Mouse (Mus musculus) embryonic facial prominence, embryonic 15.5 days (tissue): Measurements from ENCODE around the gene Rnaseh2b. TPM values are rescaled to one million over a fixed set of nuclear protein-coding genes. Genes with fewer than 3 reads are reported as not detected.

Experiments used
- ATAC-seq: fragments of 200-750 bp; cut with Nextera tagmentation; 2 replicates; pipeline ENCODE4 v1.8.0; 2017; ENCODE audit warnings: low read depth, moderate TSS enrichment; ENCODE audit not compliant: insufficient number of reproducible peaks, low FRiP score, low TSS enrichment
- H3K27ac ChIP-seq: fragments of 300-500 bp; sonication (generic); replicated peaks from 2 replicates; pipeline ENCODE4 v1.5.1; 2015; ENCODE audit warnings: mild to moderate bottlenecking, inconsistent platforms
- H3K27me3 ChIP-seq: fragments of 300-500 bp; sonication (generic); 2 replicates; pipeline ENCODE4 v1.6.1; 2015; ENCODE audit warnings: inconsistent platforms
- H3K36me3 ChIP-seq: fragments of 300-500 bp; sonication (generic); 2 replicates; pipeline ENCODE4 v1.6.1; 2015; ENCODE audit warnings: mild to moderate bottlenecking, inconsistent platforms
- H3K4me1 ChIP-seq: fragments of 300-500 bp; sonication (generic); 2 replicates; pipeline ENCODE4 v1.6.1; 2015; ENCODE audit warnings: inconsistent platforms
- H3K4me2 ChIP-seq: fragments of 300-500 bp; sonication (generic); replicated peaks from 2 replicates; pipeline ENCODE4 v1.6.1; 2015; ENCODE audit warnings: mild to moderate bottlenecking, inconsistent platforms
- H3K4me3 ChIP-seq: fragments of 300-500 bp; sonication (generic); replicated peaks from 2 replicates; pipeline ENCODE4 v1.5.1; 2015; ENCODE audit warnings: mild to moderate bottlenecking, inconsistent platforms
- H3K9ac ChIP-seq: fragments of 300-500 bp; sonication (generic); 2 replicates; pipeline ENCODE4 v1.6.1; 2015; ENCODE audit warnings: inconsistent platforms
- H3K9me3 ChIP-seq: fragments of 300-500 bp; sonication (generic); replicated peaks from 2 replicates; pipeline ENCODE4 v1.6.1; 2016; ENCODE audit warnings: inconsistent platforms
- WGBS: fragments of 180-500 bp; shearing (Covaris S2); methylation state at CpG from one replicate; pipeline ENCODE4 v1.1.7; 2015; 5-methylcytosine and 5-hydroxymethylcytosine counted together
- polyA plus RNA-seq: library from polyadenylated mRNA; unstranded; fragments of >200 nt; fragmentation: Nextera tagmentation; extraction: Ambion mirVana; gene quantifications from 2 replicates; pipeline ENCODE4 v1.2.1, GENCODE M21; 2015

Gene Rnaseh2b
- polyA plus RNA-seq, 1 experiment from 2014 or later, result 48.9 TPM

DNA sequence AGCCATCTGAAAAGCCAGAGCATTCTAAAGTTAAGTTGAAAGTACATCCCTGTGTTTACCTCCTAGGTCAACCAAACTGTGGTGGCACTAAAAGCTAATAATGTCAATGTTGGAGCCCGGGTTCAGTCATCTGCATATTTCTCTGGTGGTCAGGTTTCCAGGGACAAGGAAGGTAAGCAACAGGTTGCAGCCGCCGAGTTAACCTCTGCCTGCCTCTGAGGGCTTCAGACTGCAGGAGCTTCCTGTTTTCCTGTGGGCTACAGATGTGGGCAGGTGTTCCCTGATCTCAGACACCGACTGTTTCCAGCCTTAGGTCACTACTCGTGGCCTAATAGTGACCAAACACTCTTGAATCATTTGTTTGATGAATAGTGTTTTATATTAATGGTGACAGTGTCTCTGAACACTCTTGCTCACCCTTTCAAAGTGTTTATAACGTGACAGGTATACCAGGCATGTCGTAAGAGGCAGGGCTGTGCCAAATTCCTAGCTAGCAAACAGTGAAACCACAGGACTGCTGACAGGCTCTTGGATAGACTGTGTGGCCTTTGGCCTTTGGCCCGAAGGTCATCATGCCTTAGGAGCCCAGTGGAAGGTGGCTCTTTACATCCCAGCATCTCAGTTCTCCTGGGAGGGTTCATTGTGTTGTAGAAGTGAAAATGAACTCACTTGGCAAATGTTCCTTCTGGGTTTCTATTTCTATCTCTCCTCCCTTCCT lies 69.0 kb downstream of the Rnaseh2b start:
- Histone ChIP-seq H3K4me1 (no peaks in the 10 kb centered on the region), H3K27me3 (no peaks in the 10 kb centered on the region), H3K9me3 (no peaks in the 10 kb centered on the region), H3K4me2 (no peak overlapping the region), H3K27ac (no peak overlapping the region), H3K9ac (no peak overlapping the region), H3K4me3 (no peak overlapping the region), H3K36me3 (peaks cover 15% of the 10 kb centered on the region; the same call in 1 of the 2 replicates)
- WGBS, result 79% methylated on average over 8 of the region's 8 CpGs
- ATAC-seq, result no peak

DNA sequence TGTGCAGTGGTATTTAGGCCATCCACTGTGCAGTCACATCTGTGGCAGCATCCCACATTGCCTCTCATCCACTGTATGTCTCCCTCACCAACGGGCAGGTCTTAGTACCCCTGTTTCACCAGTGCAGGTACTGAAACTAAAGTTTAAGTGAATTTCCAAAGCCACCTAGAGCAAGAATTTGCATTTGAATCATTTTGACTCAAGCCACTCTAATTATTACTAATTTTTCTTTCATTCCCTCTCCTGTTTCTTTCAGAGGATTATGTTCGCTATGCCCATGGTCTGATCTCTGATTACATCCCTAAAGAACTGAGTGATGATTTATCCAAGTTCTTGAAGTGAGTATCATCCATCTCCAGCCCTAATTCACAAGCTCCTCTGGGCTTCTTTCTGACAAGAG lies 71.4 kb downstream of the Rnaseh2b start:
- 85% methylated on average over 2 of the region's 2 CpGs for WGBS
- H3K9ac ChIP-seq, result no peak overlapping the region
- H3K9me3 ChIP-seq, result no peaks in the 10 kb centered on the region
- peaks cover 19% of the 10 kb centered on the region; the same call in 1 of the 2 replicates for H3K36me3 ChIP-seq
- no peak for ATAC-seq
- no peaks in the 10 kb centered on the region for H3K27me3 ChIP-seq
- H3K4me2 ChIP-seq, result no peak overlapping the region
- H3K4me3 ChIP-seq, result no peak overlapping the region
- no peak overlapping the region for H3K27ac ChIP-seq
- no peaks in the 10 kb centered on the region for H3K4me1 ChIP-seq

DNA sequence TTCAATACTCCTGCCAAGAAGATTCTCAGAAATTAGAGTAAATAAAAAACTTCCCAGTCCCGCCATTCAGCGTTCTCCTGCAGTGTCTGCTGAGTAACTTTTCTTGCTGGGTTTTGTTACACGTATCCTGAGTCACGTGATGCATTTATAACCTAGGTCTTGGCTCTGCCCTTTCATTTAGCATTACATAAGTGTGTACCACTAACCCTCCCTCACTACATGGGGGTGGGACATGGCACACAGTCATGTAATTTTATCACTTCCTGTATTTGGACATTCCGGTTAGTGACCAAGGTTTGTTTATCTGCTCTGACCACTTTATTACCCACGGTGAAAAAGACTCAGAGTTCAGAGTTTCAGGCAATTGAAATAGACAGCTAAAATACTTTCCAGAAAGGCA lies 78.4 kb downstream of the Rnaseh2b start:
- Histone ChIP-seq H3K4me3 (no peak overlapping the region), H3K4me2 (no peak overlapping the region), H3K9ac (no peak overlapping the region), H3K27me3 (no peaks in the 10 kb centered on the region), H3K4me1 (peaks cover 14% of the 10 kb centered on the region), H3K27ac (no peak overlapping the region), H3K36me3 (peaks cover 14% of the 10 kb centered on the region; the same call in 1 of the 2 replicates), H3K9me3 (no peaks in the 10 kb centered on the region)
- ATAC-seq, result no peak
- WGBS, result 52% methylated on average over 6 of the region's 6 CpGs

DNA sequence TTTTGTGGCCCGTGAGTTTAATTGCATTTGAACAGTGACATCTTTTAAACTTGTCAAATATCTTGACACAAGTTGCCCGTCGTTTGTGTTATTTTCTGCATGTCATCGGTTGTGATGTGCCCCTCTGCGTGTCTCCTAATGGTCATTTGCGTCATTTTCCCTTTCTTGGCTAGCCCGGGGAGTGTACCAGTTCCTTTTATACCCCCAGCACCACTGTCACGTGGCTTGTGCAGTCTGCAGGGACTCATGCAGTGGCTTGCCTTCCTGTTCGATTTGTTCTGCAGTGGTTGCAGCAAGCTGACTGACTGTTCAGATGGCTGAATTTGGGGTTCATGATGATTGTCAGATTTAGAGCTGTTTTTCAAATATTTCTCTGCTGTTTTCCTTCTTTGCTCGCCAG lies 81.6 kb downstream of the Rnaseh2b start:
- 56% methylated on average over 10 of the region's 10 CpGs for WGBS
- Histone ChIP-seq H3K4me2 (no peak overlapping the region), H3K9me3 (no peaks in the 10 kb centered on the region), H3K27me3 (no peaks in the 10 kb centered on the region), H3K27ac (0 out of 2 replicates have a peak overlapping the region, but pooled peaks have one; percentile 11), H3K9ac (no peak overlapping the region), H3K4me3 (no peak overlapping the region), H3K4me1 (peaks cover 15% of the 10 kb centered on the region), H3K36me3 (peaks cover 11% of the 10 kb centered on the region; the same call in 1 of the 2 replicates)
- ATAC-seq, result no peak

DNA sequence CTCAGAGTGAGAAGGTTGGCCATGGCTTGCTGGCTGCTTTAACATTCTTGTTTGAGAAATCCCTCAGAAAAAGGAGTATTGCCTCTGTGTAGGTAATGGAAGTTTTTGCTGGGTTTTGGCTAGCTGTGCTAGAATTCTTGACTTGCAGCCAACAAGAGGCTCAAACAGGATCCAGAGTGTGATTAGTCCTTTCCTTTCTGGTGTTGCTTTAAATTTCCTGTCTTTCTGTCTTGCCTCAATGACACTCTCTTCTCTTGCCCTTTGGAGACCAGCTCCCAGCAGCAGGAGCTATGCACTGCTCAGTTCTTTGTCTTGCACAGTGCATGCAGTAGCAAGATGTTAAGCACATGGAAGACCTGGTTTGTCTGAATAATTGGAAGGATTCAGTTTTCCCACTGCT lies 83.3 kb downstream of the Rnaseh2b start:
- Histone ChIP-seq H3K9me3 (no peaks in the 10 kb centered on the region), H3K27me3 (no peaks in the 10 kb centered on the region), H3K9ac (no peak overlapping the region), H3K4me3 (no peak overlapping the region), H3K4me1 (peaks cover 15% of the 10 kb centered on the region), H3K27ac (0 out of 2 replicates have a peak overlapping the region, but pooled peaks have one; percentile 39), H3K36me3 (peaks cover 7% of the 10 kb centered on the region; the same call in 1 of the 2 replicates), H3K4me2 (no peak overlapping the region)
- ATAC-seq, result no peak

DNA sequence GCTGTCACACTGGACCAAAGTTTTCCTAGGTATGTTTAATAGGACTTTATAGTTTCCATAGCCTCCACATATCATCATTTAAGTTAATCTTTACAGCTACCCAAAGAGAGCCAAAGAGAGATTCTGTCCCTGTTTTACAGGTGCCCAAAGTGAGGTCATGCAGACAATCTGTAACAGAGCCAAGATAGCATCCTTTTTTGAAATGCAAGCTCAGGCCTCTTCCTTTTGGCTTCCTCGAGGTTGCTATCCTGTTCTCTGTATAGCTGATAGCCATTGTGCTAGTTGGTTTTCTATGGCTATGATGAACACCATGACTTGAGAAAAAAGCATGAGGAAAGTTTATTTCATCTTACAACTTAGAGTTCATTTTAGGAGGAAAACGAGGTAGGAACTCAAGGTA lies 83.7 kb downstream of the Rnaseh2b start:
- H3K9me3 ChIP-seq, result no peaks in the 10 kb centered on the region
- H3K9ac ChIP-seq, result no peak overlapping the region
- peaks cover 15% of the 10 kb centered on the region for H3K4me1 ChIP-seq
- H3K36me3 ChIP-seq, result peaks cover 7% of the 10 kb centered on the region; the same call in 1 of the 2 replicates
- H3K27me3 ChIP-seq, result no peaks in the 10 kb centered on the region
- H3K4me2 ChIP-seq, result no peak overlapping the region
- ATAC-seq, result no peak
- no peak overlapping the region for H3K4me3 ChIP-seq
- WGBS, result 68% methylated on average over 2 of the region's 2 CpGs
- 0 out of 2 replicates have a peak overlapping the region, but pooled peaks have one; percentile 39 for H3K27ac ChIP-seq

DNA sequence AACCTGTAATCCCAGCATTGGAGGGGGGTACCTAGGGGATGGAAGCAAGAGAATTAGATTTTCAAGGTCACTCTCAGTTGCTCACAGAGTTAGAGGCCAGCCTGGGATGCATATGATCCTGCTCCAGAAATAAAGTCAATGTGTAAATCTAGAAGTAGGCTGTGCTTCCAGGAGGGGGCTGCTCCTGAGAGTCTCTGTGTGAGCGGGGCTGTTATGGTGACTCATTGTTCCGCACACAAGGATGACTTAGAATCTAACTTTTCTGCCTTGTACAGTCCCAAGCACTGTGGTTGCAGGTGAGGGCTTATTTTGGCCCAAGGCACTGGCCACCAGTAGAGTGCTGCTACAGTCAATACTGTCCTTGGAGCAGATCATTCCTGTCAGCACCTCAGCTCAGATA lies 87.0 kb downstream of the Rnaseh2b start:
- ATAC-seq, result no peak
- H3K4me2 ChIP-seq, result no peak overlapping the region
- H3K27ac ChIP-seq, result no peak overlapping the region
- peaks cover 9% of the 10 kb centered on the region for H3K4me1 ChIP-seq
- H3K4me3 ChIP-seq, result no peak overlapping the region
- H3K27me3 ChIP-seq, result no peaks in the 10 kb centered on the region
- H3K9ac ChIP-seq, result no peak overlapping the region
- no peaks in the 10 kb centered on the region for H3K9me3 ChIP-seq
- 89% methylated on average over 2 of the region's 2 CpGs for WGBS
- 0 out of 2 replicates have a peak, but pooled peaks cover 3% of the 10 kb centered on the region for H3K36me3 ChIP-seq

DNA sequence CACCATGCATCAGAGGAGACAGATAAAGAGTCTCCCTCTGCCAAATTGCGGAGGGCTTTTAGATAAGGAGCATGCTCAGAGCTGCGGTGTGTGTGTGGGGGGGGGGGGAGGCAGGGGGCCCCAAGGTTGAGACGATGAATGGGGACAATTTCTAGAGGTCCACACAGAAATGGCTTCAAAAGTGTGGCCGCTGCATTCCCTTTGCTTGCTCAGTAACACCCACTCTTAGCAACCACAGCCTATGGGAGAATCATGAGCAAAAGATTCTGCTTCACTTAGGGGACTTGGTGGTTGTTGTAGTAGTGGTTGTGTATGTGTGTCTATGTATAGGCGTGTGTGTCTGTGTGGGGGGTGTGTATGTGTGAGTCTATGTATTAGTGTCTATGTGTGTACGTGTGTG lies 88.2 kb downstream of the Rnaseh2b start:
- Histone ChIP-seq H3K27ac (no peak overlapping the region), H3K27me3 (no peaks in the 10 kb centered on the region), H3K9me3 (no peaks in the 10 kb centered on the region), H3K9ac (no peak overlapping the region), H3K4me2 (no peak overlapping the region), H3K4me1 (peaks cover 4% of the 10 kb centered on the region; the same call in 1 of the 2 replicates), H3K36me3 (0 out of 2 replicates have a peak, but pooled peaks cover 3% of the 10 kb centered on the region), H3K4me3 (no peak overlapping the region)
- WGBS, result 84% methylated on average over 6 of the region's 6 CpGs
- ATAC-seq, result no peak

DNA sequence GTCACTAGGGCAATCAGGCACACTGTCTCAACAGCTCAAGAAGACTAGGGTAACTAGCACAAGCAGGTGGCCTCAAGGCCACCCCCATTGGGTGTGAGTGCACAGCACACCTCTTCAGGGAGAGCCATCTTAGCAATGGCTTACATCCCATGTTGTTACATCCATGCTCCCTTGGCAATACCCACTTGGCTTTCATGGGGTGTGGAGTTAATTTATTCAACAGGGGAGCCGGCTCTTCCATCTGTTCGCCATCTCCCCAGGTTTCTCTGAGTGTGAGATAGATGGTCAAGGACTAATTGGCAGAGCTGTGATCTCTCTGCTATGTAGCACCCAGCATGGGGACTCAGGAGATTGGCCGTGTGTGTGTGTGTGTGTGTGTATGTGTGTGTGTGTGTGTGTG lies 90.7 kb downstream of the Rnaseh2b start:
- 87% methylated on average over 3 of the region's 3 CpGs for WGBS
- no peaks in the 10 kb centered on the region for H3K4me1 ChIP-seq
- no peak overlapping the region for H3K9ac ChIP-seq
- H3K27ac ChIP-seq, result no peak overlapping the region
- ATAC-seq, result no peak
- no peaks in the 10 kb centered on the region for H3K9me3 ChIP-seq
- H3K36me3 ChIP-seq, result no peaks in the 10 kb centered on the region
- H3K27me3 ChIP-seq, result no peaks in the 10 kb centered on the region
- no peak overlapping the region for H3K4me2 ChIP-seq
- H3K4me3 ChIP-seq, result no peak overlapping the region

DNA sequence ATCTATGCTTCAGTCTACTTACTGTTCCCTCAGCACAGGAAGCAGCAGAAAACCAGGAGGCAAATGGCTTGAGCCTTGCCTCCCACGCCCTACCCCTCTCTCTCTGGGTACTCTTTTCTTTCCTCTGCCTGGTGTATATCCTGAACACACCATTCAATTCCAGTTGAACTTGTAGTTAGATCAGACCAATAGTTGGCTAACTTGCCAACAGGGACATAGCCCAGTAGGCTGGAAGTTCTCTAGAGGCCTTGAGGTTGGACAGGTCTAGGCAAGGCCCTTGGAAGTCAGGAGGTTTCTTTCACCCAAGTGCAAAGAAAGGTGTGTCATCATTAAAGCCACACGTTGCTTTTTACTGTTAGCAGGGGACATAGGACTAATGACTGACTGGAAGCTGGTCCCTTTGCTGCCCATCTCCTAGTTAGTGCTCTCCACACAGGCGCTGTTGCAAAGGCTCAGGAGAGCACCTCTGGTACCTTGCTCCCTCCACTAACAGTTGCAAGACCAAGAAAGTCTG lies 91.5 kb downstream of the Rnaseh2b start:
- 81% methylated on average over 3 of the region's 3 CpGs for WGBS
- no peak overlapping the region for H3K27ac ChIP-seq
- H3K36me3 ChIP-seq, result no peaks in the 10 kb centered on the region

DNA sequence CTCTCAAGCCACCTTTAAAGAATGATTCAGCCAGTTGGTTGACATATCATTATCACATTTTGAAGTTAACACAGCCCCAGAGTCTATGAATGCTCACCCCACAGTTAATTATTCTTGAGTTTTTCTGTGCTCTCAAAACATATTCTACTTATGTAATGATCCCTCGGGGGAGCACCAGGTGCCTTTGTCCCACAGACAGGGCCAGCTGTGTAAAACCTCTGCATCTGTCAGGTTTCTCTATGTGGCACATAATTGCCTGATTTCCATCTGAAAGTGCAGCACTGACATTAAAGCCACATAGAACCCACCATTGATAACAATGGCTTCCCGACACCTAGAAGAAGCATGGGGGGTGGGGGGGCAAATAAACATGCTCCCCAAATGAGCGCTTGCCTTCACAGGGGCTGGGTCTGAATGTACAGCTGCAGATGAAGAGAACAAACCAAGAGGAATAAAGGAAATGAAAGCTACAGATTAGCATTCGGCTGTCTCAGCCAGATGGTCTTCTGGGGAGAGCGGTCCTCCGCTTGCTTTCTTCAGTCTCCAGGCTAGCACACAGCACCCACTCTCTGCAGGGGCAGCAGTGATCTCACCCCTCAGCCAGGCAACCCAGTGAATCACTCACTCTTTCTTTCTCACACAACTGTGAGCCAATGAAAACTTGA lies 96.8 kb downstream of the Rnaseh2b start:
- Histone ChIP-seq H3K9me3 (no peaks in the 10 kb centered on the region), H3K4me3 (no peak overlapping the region), H3K27me3 (no peaks in the 10 kb centered on the region), H3K4me1 (peaks cover 2% of the 10 kb centered on the region; the same call in 1 of the 2 replicates), H3K4me2 (no peak overlapping the region), H3K36me3 (no peaks in the 10 kb centered on the region), H3K27ac (no peak overlapping the region), H3K9ac (no peak overlapping the region)
- no peak for ATAC-seq
- 59% methylated on average over 6 of the region's 6 CpGs for WGBS

More for the DNA sequence above, 91.5 kb downstream of the Rnaseh2b start:
- no peak overlapping the region for H3K4me3 ChIP-seq
- H3K9ac ChIP-seq, result no peak overlapping the region
- H3K9me3 ChIP-seq, result no peaks in the 10 kb centered on the region
- no peaks in the 10 kb centered on the region for H3K27me3 ChIP-seq
- H3K4me2 ChIP-seq, result no peak overlapping the region
- ATAC-seq, result no peak
- H3K4me1 ChIP-seq, result no peaks in the 10 kb centered on the region
